Comparison of ENCODE assay signal across 10 mouse cellular contexts in genomic region chr1:24901278-24901677, GRCm38 (mm10).
DNase-seq lines count a peak whose midpoint lies in the region; ATAC-seq and TF ChIP-seq lines count a peak whose summit lies in the region.
"Had no signal": no experiment of that assay in that cellular context is flagged by ENCODE, and none has a peak within 500 bp of the region (broad histone marks: within the 10 kb centered on the region; RNA-seq: fewer than 3 reads in every experiment).

No protein-coding gene starts in this region.

- H3K36me3 ChIP-seq in neural tube, embryonic 15.5 days: no peaks in the 10 kb centered on the region
- H3K36me3 ChIP-seq in liver, postnatal 0 days (replicated peaks; ENCODE audit: insufficient read depth, low read length): no peaks in the 10 kb centered on the region
- H3K36me3 ChIP-seq: embryonic facial prominence, embryonic 13.5 days had no signal

- WGBS in neural tube, embryonic 15.5 days: 44% methylated on average over 2 of the region's 2 CpGs
- 27% methylated on average over 2 of the region's 2 CpGs for WGBS in liver, postnatal 0 days (ENCODE audit: insufficient replicate concordance)

- H3K9me3 ChIP-seq in neural tube, embryonic 15.5 days (replicated peaks): no peaks in the 10 kb centered on the region
- no peaks in the 10 kb centered on the region for H3K9me3 ChIP-seq in liver, postnatal 0 days (ENCODE audit: low read length)
- H3K9me3 ChIP-seq: embryonic facial prominence, embryonic 13.5 days had no signal

- H3K27ac ChIP-seq in neural tube, embryonic 15.5 days (replicated peaks): no peak overlapping the region
- H3K27ac ChIP-seq in liver, postnatal 0 days (ENCODE audit: low read depth): no peak overlapping the region
- H3K27ac ChIP-seq: embryonic facial prominence, embryonic 13.5 days; macrophage had no signal

- H3K9ac ChIP-seq in neural tube, embryonic 15.5 days (replicated peaks): no peak overlapping the region
- no peak overlapping the region for H3K9ac ChIP-seq in liver, postnatal 0 days (replicated peaks)
- H3K9ac ChIP-seq: embryonic facial prominence, embryonic 13.5 days had no signal

- TF ChIP-seq CTCF in liver, postnatal 0 days (IDR thresholded peaks at IDR 0.05; ENCODE audit: low read depth): peak; percentile 18; the same call in 1 of the 2 replicates

- H3K4me1 ChIP-seq in neural tube, embryonic 15.5 days: no peaks in the 10 kb centered on the region
- no peaks in the 10 kb centered on the region for H3K4me1 ChIP-seq in liver, postnatal 0 days (ENCODE audit: insufficient read depth)
- H3K4me1 ChIP-seq: embryonic facial prominence, embryonic 13.5 days had no signal

- no peak for TF ChIP-seq EP300 in liver, postnatal 0 days (IDR thresholded peaks at IDR 0.05; ENCODE audit: low read depth)

- ATAC-seq in neural tube, embryonic 15.5 days (ENCODE audit: low FRiP score): no peak
- no peak for ATAC-seq in liver, postnatal 0 days
- no peak for ATAC-seq in monocyte, adult 5-6 weeks (replicated peaks; ENCODE audit: insufficient number of reproducible peaks, low FRiP score, low TSS enrichment, poor library complexity, severe bottlenecking)

- no peak overlapping the region for H3K4me3 ChIP-seq in neural tube, embryonic 15.5 days (replicated peaks)
- H3K4me3 ChIP-seq in liver, postnatal 0 days (ENCODE audit: low read depth, low read length): no peak overlapping the region
- H3K4me3 ChIP-seq: embryonic facial prominence, embryonic 13.5 days had no signal

- DNase-seq in neural tube, embryonic 10.5 days (ENCODE audit: extremely low spot score, low spot score): peak; percentile 39
- DNase-seq in adrenal gland, postnatal 10 days: peak; percentile 58
- DNase-seq in embryo, embryonic 9.5 days (ENCODE audit: extremely low spot score): peak; percentile 41
- DNase-seq in kidney, postnatal 14 days: peak; percentile 14
- DNase-seq in liver, postnatal 0 days: peak; percentile 15
- DNase-seq in telencephalon, adult 2 months (ENCODE audit: low read depth, low spot score): peak; percentile 50

- no peak overlapping the region for H3K4me2 ChIP-seq in neural tube, embryonic 15.5 days
- H3K4me2 ChIP-seq in liver, postnatal 0 days (ENCODE audit: low read depth, low read length): no peak overlapping the region
- H3K4me2 ChIP-seq: embryonic facial prominence, embryonic 13.5 days had no signal

- no peaks in the 10 kb centered on the region for H3K27me3 ChIP-seq in neural tube, embryonic 15.5 days (replicated peaks)
- no peaks in the 10 kb centered on the region for H3K27me3 ChIP-seq in liver, postnatal 0 days (ENCODE audit: insufficient read depth, low read length)
- H3K27me3 ChIP-seq: embryonic facial prominence, embryonic 13.5 days had no signal
